Mouse (Mus musculus): ENCODE measurements around the gene Apol9a. TPM values are rescaled to one million over a fixed set of nuclear protein-coding genes. Genes with fewer than 3 reads are reported as not detected.
"Not testable (repeated sequence)": the region's sequence is repeated elsewhere in the genome, so short reads cannot be mapped to it uniquely, and the experiment has no call there.

The Apol9a gene
- total RNA-seq (2022) = under 1 TPM in 2 of 4 experiments, not detected in 2; 0.26 to 0.71 TPM

- DNase-seq (ENCODE audit: low spot score in 2 of 2) = not testable (repeated sequence)
These were observed at the start of gene Apol9a for GRCm38 (mm10) chr15:77411035-77411434. Apol9a (minus strand) TSS chr15:77411135.

- not testable (repeated sequence) for DNase-seq (ENCODE audit: low spot score in 2 of 2)
These were observed 39.0 kb upstream of the Apol9a start for GRCm38 (mm10) chr15:77449927-77450326.

- not testable (repeated sequence) for DNase-seq (ENCODE audit: low spot score in 2 of 2)
These were observed 36.5 kb upstream of the Apol9a start, which contains the start of gene Apol7b for GRCm38 (mm10) chr15:77447392-77447791. Apol7b (minus strand) TSS chr15:77447492.

GRCm38 (mm10) chr15:77445668-77446067, 34.7 kb upstream of the Apol9a start:
- DNase-seq (ENCODE audit: low spot score in 2 of 2) = not testable (repeated sequence)

- DNase-seq (ENCODE audit: low spot score in 2 of 2) = peak in 1 of 2 experiments; percentile 51
These were observed 33.8 kb upstream of the Apol9a start for GRCm38 (mm10) chr15:77444746-77445145.

- not testable (repeated sequence) for DNase-seq (ENCODE audit: low spot score in 2 of 2)
These were observed 17.9 kb upstream of the Apol9a start for GRCm38 (mm10) chr15:77428690-77429448.

- not testable (repeated sequence) for DNase-seq (ENCODE audit: low spot score in 2 of 2)
These were observed 12.0 kb upstream of the Apol9a start for GRCm38 (mm10) chr15:77422925-77423324.

GRCm38 (mm10) chr15:77419657-77420056, 8.7 kb upstream of the Apol9a start:
- not testable (repeated sequence) for DNase-seq (ENCODE audit: low spot score in 2 of 2)

- not testable (repeated sequence) for DNase-seq (ENCODE audit: low spot score in 2 of 2)
These were observed 5.9 kb upstream of the Apol9a start for GRCm38 (mm10) chr15:77416655-77417333.

GRCm38 (mm10) chr15:77415653-77416052, 4.7 kb upstream of the Apol9a start:
- not testable (repeated sequence) for DNase-seq (ENCODE audit: low spot score in 2 of 2)

- not testable (repeated sequence) for DNase-seq (ENCODE audit: low spot score in 2 of 2)
These were observed 1.8 kb upstream of the Apol9a start for GRCm38 (mm10) chr15:77412695-77413094.

GRCm38 (mm10) chr15:77406370-77406769, 4.6 kb downstream of the Apol9a start:
- DNase-seq (ENCODE audit: low spot score in 2 of 2) = not testable (repeated sequence)

GRCm38 (mm10) chr15:77399027-77399426, 11.9 kb downstream of the Apol9a start, which contains the start of gene Apol7a:
Apol7a (minus strand) TSS chr15:77399110.
- DNase-seq (ENCODE audit: low spot score in 2 of 2) = not testable (repeated sequence)

- peak in 1 of 2 experiments; percentile 37 for DNase-seq (ENCODE audit: low spot score in 2 of 2)
These were observed 13.3 kb downstream of the Apol9a start for GRCm38 (mm10) chr15:77397450-77398132.

GRCm38 (mm10) chr15:77393832-77394231, 17.1 kb downstream of the Apol9a start:
- not testable (repeated sequence) for DNase-seq (ENCODE audit: low spot score in 2 of 2)

GRCm38 (mm10) chr15:77387462-77387861, 23.5 kb downstream of the Apol9a start:
- no peak for DNase-seq (ENCODE audit: low spot score in 2 of 2)

- no peak for DNase-seq (ENCODE audit: low spot score in 2 of 2)
These were observed 26.4 kb downstream of the Apol9a start for GRCm38 (mm10) chr15:77384340-77385030.

GRCm38 (mm10) chr15:77382880-77383279, 28.1 kb downstream of the Apol9a start:
- no peak for DNase-seq (ENCODE audit: low spot score in 2 of 2)

GRCm38 (mm10) chr15:77382271-77382850, 28.6 kb downstream of the Apol9a start:
- no peak for DNase-seq (ENCODE audit: low spot score in 2 of 2)

GRCm38 (mm10) chr15:77381481-77381880, 29.5 kb downstream of the Apol9a start:
- no peak for DNase-seq (ENCODE audit: low spot score in 2 of 2)

GRCm38 (mm10) chr15:77379921-77380320, 31.0 kb downstream of the Apol9a start:
- DNase-seq (ENCODE audit: low spot score in 2 of 2) = no peak

Data from left cerebral cortex, adult 8-10 months (tissue).